Mouse (Mus musculus): ENCODE data around the gene Bbs2. TPM values are rescaled to one million over a fixed set of nuclear protein-coding genes. Genes with fewer than 3 reads are reported as not detected.

Gene Bbs2
- total and polyA plus RNA-seq, 3 experiments = 6.1 to 14.1 (median 8.5) TPM

- Histone ChIP-seq H3K36me3 (ENCODE audit: control insufficient read depth, insufficient read depth, low read length) (no peaks in the 10 kb centered on the region; the same call in 1 of the 2 replicates), H3K27me3 (ENCODE audit: control insufficient read depth, insufficient read depth, low read length) (no peaks in the 10 kb centered on the region), H3K27ac (no peak overlapping the region), H3K79me2 (replicated peaks; ENCODE audit: control insufficient read depth, insufficient read depth, low read length) (no peaks in the 10 kb centered on the region), H3K4me3 (no peak overlapping the region), H3K4me1 (ENCODE audit: control insufficient read depth, insufficient read depth, low read length) (no peaks in the 10 kb centered on the region), H3K9ac (ENCODE audit: low read depth, low read length) (no peak overlapping the region)
- TF ChIP-seq EP300 (IDR thresholded peaks at IDR 0.05; ENCODE audit: insufficient read depth, low read depth, low read length) (no peak), POLR2A (IDR thresholded peaks at IDR 0.05; ENCODE audit: insufficient read depth, low read depth, low read length) (no peak), CTCF (IDR thresholded peaks at IDR 0.05) (no peak)
- DNase-seq = no peak
- 89% methylated on average over 9 of the region's 9 CpGs for WGBS
- intact Hi-C loops (cut with DNase I) = no loop called here
Observed at GRCm38 (mm10) chr8:94087964-94088363, 10.8 kb downstream of the Bbs2 start.

DNA sequence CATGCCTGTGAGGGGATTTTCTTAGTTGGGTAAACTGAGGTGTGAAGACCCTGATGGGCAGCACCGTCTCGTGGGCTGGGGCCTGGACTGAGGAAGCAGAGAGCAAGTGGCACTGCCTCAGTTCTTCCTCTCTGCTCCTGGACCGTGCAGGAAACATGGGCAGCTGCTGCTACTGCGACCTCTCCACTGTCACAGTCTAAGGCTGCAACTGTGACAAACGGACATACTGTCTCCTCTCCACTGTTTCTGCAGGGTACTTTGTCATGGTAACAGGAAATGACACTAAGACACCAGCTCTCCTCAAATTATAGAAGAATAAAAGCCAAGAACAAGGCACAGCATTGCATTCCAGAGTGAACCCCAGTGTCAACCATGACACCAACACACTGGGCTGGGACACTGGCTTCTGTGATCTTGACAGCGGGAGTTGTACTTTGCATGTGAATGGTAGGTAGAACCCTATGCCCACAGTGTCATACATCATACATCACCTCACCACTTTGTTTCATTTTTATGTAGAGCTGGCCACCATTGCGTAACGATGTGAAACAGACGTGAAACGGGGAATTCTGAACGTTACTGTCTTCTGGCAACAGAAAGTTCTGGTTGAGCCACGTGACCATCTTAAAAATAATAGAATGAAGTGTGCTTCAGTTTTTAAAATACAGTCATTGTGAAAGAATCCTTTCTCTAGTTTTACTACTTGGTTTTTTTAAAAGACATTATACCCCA lies 22.1 kb downstream of the Bbs2 start:
- TF ChIP-seq POLR2A (IDR thresholded peaks at IDR 0.05; ENCODE audit: insufficient read depth, low read depth, low read length) (no peak), EP300 (IDR thresholded peaks at IDR 0.05; ENCODE audit: insufficient read depth, low read depth, low read length) (no peak), CTCF (IDR thresholded peaks at IDR 0.05) (no peak)
- Histone ChIP-seq H3K27ac (no peak overlapping the region), H3K36me3 (ENCODE audit: control insufficient read depth, insufficient read depth, low read length) (no peaks in the 10 kb centered on the region), H3K27me3 (ENCODE audit: control insufficient read depth, insufficient read depth, low read length) (no peaks in the 10 kb centered on the region), H3K4me1 (ENCODE audit: control insufficient read depth, insufficient read depth, low read length) (no peaks in the 10 kb centered on the region), H3K4me3 (no peak overlapping the region), H3K9ac (ENCODE audit: low read depth, low read length) (no peak overlapping the region), H3K79me2 (replicated peaks; ENCODE audit: control insufficient read depth, insufficient read depth, low read length) (no peaks in the 10 kb centered on the region)
- intact Hi-C loops (cut with DNase I) = no loop called here
- WGBS = 82% methylated on average over 12 of the region's 12 CpGs
- DNase-seq = no peak

- TF ChIP-seq CTCF (IDR thresholded peaks at IDR 0.05) (no peak), POLR2A (IDR thresholded peaks at IDR 0.05; ENCODE audit: insufficient read depth, low read depth, low read length) (no peak), EP300 (IDR thresholded peaks at IDR 0.05; ENCODE audit: insufficient read depth, low read depth, low read length) (no peak)
- Histone ChIP-seq H3K4me1 (ENCODE audit: control insufficient read depth, insufficient read depth, low read length) (no peaks in the 10 kb centered on the region), H3K4me3 (no peak overlapping the region), H3K9ac (ENCODE audit: low read depth, low read length) (no peak overlapping the region), H3K79me2 (replicated peaks; ENCODE audit: control insufficient read depth, insufficient read depth, low read length) (no peaks in the 10 kb centered on the region), H3K27ac (no peak overlapping the region), H3K27me3 (ENCODE audit: control insufficient read depth, insufficient read depth, low read length) (no peaks in the 10 kb centered on the region), H3K36me3 (ENCODE audit: control insufficient read depth, insufficient read depth, low read length) (no peaks in the 10 kb centered on the region)
- 69% methylated on average over 7 of the region's 7 CpGs for WGBS
- intact Hi-C loops (cut with DNase I) = no loop called here
- no peak for DNase-seq
Observed at GRCm38 (mm10) chr8:94068793-94069192, 29.9 kb downstream of the Bbs2 start.

GRCm38 (mm10) chr8:94066121-94066863 lies 32.4 kb downstream of the Bbs2 start:
- DNase-seq = no peak
- Histone ChIP-seq H3K27me3 (ENCODE audit: control insufficient read depth, insufficient read depth, low read length) (no peaks in the 10 kb centered on the region), H3K9ac (ENCODE audit: low read depth, low read length) (no peak overlapping the region), H3K4me3 (no peak overlapping the region), H3K4me1 (ENCODE audit: control insufficient read depth, insufficient read depth, low read length) (no peaks in the 10 kb centered on the region), H3K36me3 (ENCODE audit: control insufficient read depth, insufficient read depth, low read length) (no peaks in the 10 kb centered on the region), H3K27ac (no peak overlapping the region), H3K79me2 (replicated peaks; ENCODE audit: control insufficient read depth, insufficient read depth, low read length) (no peaks in the 10 kb centered on the region)
- no peak for TF ChIP-seq POLR2A (IDR thresholded peaks at IDR 0.05; ENCODE audit: insufficient read depth, low read depth, low read length)
- TF ChIP-seq CTCF (IDR thresholded peaks at IDR 0.05) = no peak
- TF ChIP-seq EP300 (IDR thresholded peaks at IDR 0.05; ENCODE audit: insufficient read depth, low read depth, low read length) = no peak
- intact Hi-C loops (cut with DNase I) = no loop called here
- 93% methylated on average over 11 of the region's 11 CpGs for WGBS

DNA sequence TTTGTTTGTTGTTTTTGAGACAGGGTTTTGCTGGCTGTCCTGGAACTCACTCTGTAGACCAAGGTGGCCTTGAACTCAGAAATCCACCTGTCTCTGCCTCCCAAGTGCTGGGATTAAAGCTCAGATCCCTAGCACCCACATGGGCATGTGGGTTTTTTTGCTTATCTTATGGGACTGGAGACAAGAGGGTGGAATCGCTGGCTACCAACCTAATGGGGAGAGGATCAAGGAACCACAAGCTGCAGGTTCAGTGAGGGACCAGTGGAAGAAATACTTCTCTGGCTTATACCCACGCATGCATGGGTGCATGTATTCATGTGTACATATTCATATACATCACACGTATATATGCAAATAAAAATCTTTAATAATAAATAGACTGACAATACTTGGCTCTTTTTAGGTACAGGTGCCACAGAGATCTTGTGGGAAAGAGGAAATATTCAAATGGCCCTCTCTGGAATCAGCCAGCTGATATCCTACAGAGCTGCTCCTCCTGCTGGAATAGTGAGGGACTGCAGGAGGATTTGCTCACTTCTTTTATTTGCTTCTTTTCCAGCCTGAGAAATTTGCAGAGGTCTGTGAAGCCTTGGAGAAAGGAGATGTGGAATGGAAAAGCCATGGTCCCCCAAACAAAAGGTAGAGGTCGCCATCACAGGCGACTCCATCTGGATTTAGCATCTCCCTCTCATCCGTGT lies 41.4 kb downstream of the Bbs2 start:
- intact Hi-C loops (cut with DNase I) = loop anchor here (5.0 to 10.0 kb wide), 3 partner anchors 95 to 465 kb away; no protein-coding TSS in a partner anchor
- WGBS = 62% methylated on average over 6 of the region's 6 CpGs
- no peak overlapping the region for H3K27ac ChIP-seq
- H3K79me2 ChIP-seq (replicated peaks; ENCODE audit: control insufficient read depth, insufficient read depth, low read length) = no peaks in the 10 kb centered on the region
- H3K4me1 ChIP-seq (ENCODE audit: control insufficient read depth, insufficient read depth, low read length) = no peaks in the 10 kb centered on the region
- TF ChIP-seq POLR2A (IDR thresholded peaks at IDR 0.05; ENCODE audit: insufficient read depth, low read depth, low read length) (no peak), CTCF (IDR thresholded peaks at IDR 0.05) (peak; percentile 88)
- H3K9ac ChIP-seq (ENCODE audit: low read depth, low read length) = no peak overlapping the region
- H3K4me3 ChIP-seq = no peak overlapping the region
- no peaks in the 10 kb centered on the region for H3K27me3 ChIP-seq (ENCODE audit: control insufficient read depth, insufficient read depth, low read length)
- DNase-seq = peak; percentile 8 to 53
- no peaks in the 10 kb centered on the region; the same call in 1 of the 2 replicates for H3K36me3 ChIP-seq (ENCODE audit: control insufficient read depth, insufficient read depth, low read length)
